Comparison of ENCODE assay signal across 8 mouse cellular contexts in the genomic region with DNA sequence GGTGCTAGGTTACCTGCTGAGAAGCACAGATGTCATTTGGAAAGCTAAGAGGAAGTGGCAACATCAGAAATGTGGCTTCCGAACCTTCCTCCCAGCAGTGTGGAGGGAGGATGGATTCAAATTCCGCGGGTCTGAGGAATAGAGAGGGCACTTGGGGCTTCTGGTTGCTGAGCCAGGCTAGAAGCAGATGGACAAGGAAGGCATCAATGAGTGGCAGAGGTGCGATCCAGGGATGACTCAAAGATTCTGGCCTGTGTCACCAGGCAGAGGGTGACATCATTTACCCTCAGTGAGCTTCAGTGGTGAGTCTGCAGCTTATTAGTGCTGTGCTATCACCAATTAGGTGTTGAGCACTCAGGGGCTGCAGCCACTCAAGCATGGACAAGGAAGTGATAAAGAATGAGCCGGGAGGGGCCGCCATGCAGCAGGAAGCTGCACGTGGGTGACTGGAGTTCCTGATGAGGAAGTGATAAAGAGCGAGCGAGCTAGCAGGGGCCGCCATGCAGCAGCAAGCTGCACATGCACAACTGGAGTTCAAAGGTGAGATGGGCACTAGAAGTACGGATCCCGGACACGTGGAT. TPM values are rescaled to one million over a fixed set of nuclear protein-coding genes. Genes with fewer than 3 reads are reported as not detected.
DNase-seq lines count a peak whose midpoint lies in the region; ATAC-seq and TF ChIP-seq lines count a peak whose summit lies in the region.

No protein-coding gene starts in this region.

- H3K4me3 ChIP-seq in kidney, embryonic 14.5 days (ENCODE audit: low read length), result no peak overlapping the region
- peak overlapping the region; percentile 44 for H3K4me3 ChIP-seq in liver, embryonic 12.5 days
- no peak overlapping the region for H3K4me3 ChIP-seq in layer of hippocampus, adult 2 months

- no peaks in the 10 kb centered on the region for H3K27me3 ChIP-seq in kidney, embryonic 14.5 days (ENCODE audit: control insufficient read depth, insufficient read depth, low read length)
- H3K27me3 ChIP-seq in liver, embryonic 12.5 days (replicated peaks), result no peaks in the 10 kb centered on the region
- no peaks in the 10 kb centered on the region for H3K27me3 ChIP-seq in splenic B cell, adult 2 months (ENCODE audit: control insufficient read depth, insufficient read depth, low read length, poor library complexity, severe bottlenecking)

- no peak for TF ChIP-seq CTCF in layer of hippocampus, adult 2 months (conservative IDR thresholded peaks at IDR 0.05)

- WGBS in kidney, embryonic 14.5 days, result 39% methylated on average over 13 of the region's 13 CpGs
- 11% methylated on average over 13 of the region's 13 CpGs for WGBS in liver, embryonic 12.5 days (ENCODE audit: insufficient replicate concordance)

- H3K27ac ChIP-seq in kidney, embryonic 14.5 days (ENCODE audit: low read depth, low read length), result no peak overlapping the region
- peak overlapping the region; percentile 61 for H3K27ac ChIP-seq in liver, embryonic 12.5 days
- no peak overlapping the region for H3K27ac ChIP-seq in layer of hippocampus, adult 2 months

- no peak for ATAC-seq in kidney, embryonic 14.5 days (ENCODE audit: low FRiP score, low TSS enrichment)
- ATAC-seq in liver, embryonic 12.5 days, result peak; percentile 87

- H3K4me1 ChIP-seq in kidney, embryonic 14.5 days (ENCODE audit: control insufficient read depth, insufficient read depth, low read length), result peaks cover 13% of the 10 kb centered on the region; the same call in 1 of the 2 replicates
- peaks cover 84% of the 10 kb centered on the region for H3K4me1 ChIP-seq in liver, embryonic 12.5 days

- no peaks in the 10 kb centered on the region for H3K9me3 ChIP-seq in kidney, embryonic 14.5 days (ENCODE audit: control insufficient read depth, low read length)
- H3K9me3 ChIP-seq in liver, embryonic 12.5 days (replicated peaks), result no peaks in the 10 kb centered on the region

- peak; percentile 46 for DNase-seq in kidney, postnatal 10 days
- peak; percentile 68 for DNase-seq in c-Kit-positive CD71-positive TER-119-positive erythroid progenitor cells, embryonic 14.5 days (ENCODE audit: low spot score)
- peak; percentile 92 for DNase-seq in splenic B cell, adult 2 months (ENCODE audit: low read depth, low spot score)
- no peak for DNase-seq in layer of hippocampus, adult 2 months (ENCODE audit: low spot score in 2 of 2)
- no peak for DNase-seq in layer of hippocampus, adult 8-10 months (ENCODE audit: low spot score in 2 of 2)
- no peak for DNase-seq in layer of hippocampus, adult 11-12 months (ENCODE audit: low spot score)

- no peak overlapping the region for H3K4me2 ChIP-seq in kidney, embryonic 14.5 days (replicated peaks; ENCODE audit: low read depth, low read length)
- H3K4me2 ChIP-seq in liver, embryonic 12.5 days, result peak overlapping the region; percentile 66

- H3K9ac ChIP-seq in kidney, embryonic 14.5 days (ENCODE audit: low read depth, low read length), result no peak overlapping the region
- H3K9ac ChIP-seq in liver, embryonic 12.5 days, result peak overlapping the region; percentile 59; the same call in 1 of the 2 replicates

- no peaks in the 10 kb centered on the region for H3K36me3 ChIP-seq in kidney, embryonic 14.5 days (ENCODE audit: control insufficient read depth, insufficient read depth, low read length)
- no peaks in the 10 kb centered on the region for H3K36me3 ChIP-seq in liver, embryonic 12.5 days
- H3K36me3 ChIP-seq in splenic B cell, adult 2 months (ENCODE audit: control insufficient read depth, insufficient read depth, low read length, poor library complexity, severe bottlenecking), result no peaks in the 10 kb centered on the region

RNA-seq across cellular contexts. Expression of a gene that starts 42.8 kb away (rescaled TPM):
- 27.6 and 44.5 TPM in 2 replicates for polyA plus RNA-seq in kidney, embryonic 14.5 days (2014; fragmentation: Nextera tagmentation; extraction: Ambion mirVana)
- polyA plus RNA-seq in liver, embryonic 12.5 days (2016; fragmentation: Nextera tagmentation; extraction: Ambion mirVana), result 22.7 and 23.5 TPM in 2 replicates
- total RNA-seq in layer of hippocampus, adult 2 months (2021), result 10 to 100 TPM; 15.6 to 16.1 TPM
- total RNA-seq in layer of hippocampus, adult 8-10 months (2022), result 10 to 100 TPM; 15.0 to 16.8 (median 15.5) TPM

Comparison
In these comparisons a context has a peak if more than half of its experiments do, and no peak if none do; other contexts are left out.
1. DNase-seq: peak in kidney, postnatal 10 days (single experiment), c-Kit-positive CD71-positive TER-119-positive erythroid progenitor cells, embryonic 14.5 days (single experiment) and splenic B cell, adult 2 months (single experiment); none in layer of hippocampus, adult 2 months (0 of 2), layer of hippocampus, adult 8-10 months (0 of 2) and layer of hippocampus, adult 11-12 months (single experiment).